Mouse (Mus musculus): Measurements from ENCODE around the gene Esp24.
"Not testable (repeated sequence)": the region's sequence is repeated elsewhere in the genome, so short reads cannot be mapped to it uniquely, and the experiment has no call there.

Esp24 gene

GRCm38 (mm10) chr17:39036395-39036794 lies at the start of gene Esp24:
Gene Esp24 (plus strand): TSS chr17:39036695.
- DNase-seq (ENCODE audit: low read depth): not testable (repeated sequence)

- no peak for DNase-seq (ENCODE audit: low read depth)
These were observed 26.6 kb upstream of the Esp24 start for GRCm38 (mm10) chr17:39009846-39010245.

- no peak for DNase-seq (ENCODE audit: low read depth)
These were observed 25.5 kb upstream of the Esp24 start for GRCm38 (mm10) chr17:39010675-39011638.

- DNase-seq (ENCODE audit: low read depth): no peak
These were observed 19.3 kb upstream of the Esp24 start for GRCm38 (mm10) chr17:39017184-39017583.

- no peak for DNase-seq (ENCODE audit: low read depth)
These were observed 6.7 kb downstream of the Esp24 start, which contains the start of gene Gm21903 for GRCm38 (mm10) chr17:39043241-39043640. Gene Gm21903 (minus strand): TSS chr17:39043341.

GRCm38 (mm10) chr17:39063641-39064040 lies 27.1 kb downstream of the Esp24 start:
- DNase-seq (ENCODE audit: low read depth): no peak

GRCm38 (mm10) chr17:39076937-39077336 lies 40.4 kb downstream of the Esp24 start, which contains the start of gene Esp23:
Gene Esp23 (minus strand): TSS chr17:39077037.
- no peak for DNase-seq (ENCODE audit: low read depth)
